Comparison of ENCODE assay signal across 1 mouse cellular context in the genomic region with DNA sequence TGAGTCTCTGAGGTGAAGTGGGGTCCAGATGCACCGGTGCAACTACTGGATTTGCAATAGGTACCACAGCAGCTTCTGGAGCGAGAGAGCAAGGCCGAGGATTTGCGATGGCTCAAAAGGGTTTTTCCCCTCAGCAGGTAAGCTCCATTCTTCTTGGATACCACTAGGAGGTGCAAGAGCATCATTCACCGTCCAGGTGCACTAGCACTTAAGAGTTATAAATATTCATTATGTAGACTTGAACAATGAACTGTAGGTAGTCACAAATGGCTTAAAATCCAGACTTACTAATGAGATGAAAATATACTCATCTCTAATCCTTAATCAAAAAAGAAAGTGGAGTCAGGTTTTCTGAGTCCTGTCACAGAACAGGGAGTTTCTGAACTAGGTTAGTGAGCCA.
TF ChIP-seq lines count a peak whose summit lies in the region.

No protein-coding gene starts in this region.

TF ChIP-seq in MEL, 35 proteins besides CTCF, POLR2A, EP300 and RAD21 (continued from another document):
- TF ChIP-seq USF1 (IDR thresholded peaks at IDR 0.05; ENCODE audit: low read depth, low read length) (no peak), RCOR1 (IDR thresholded peaks at IDR 0.05; ENCODE audit: low read depth, low read length) (no peak), MYC (IDR thresholded peaks at IDR 0.05; ENCODE audit: low read depth, low read length) (no peak)
